Mouse (Mus musculus): Measurements from ENCODE around the gene Vmn1r201. TPM values are rescaled to one million over a fixed set of nuclear protein-coding genes. Genes with fewer than 3 reads are reported as not detected.

Gene Vmn1r201
- not detected in 2 replicates for polyA plus RNA-seq (2015; fragmentation: Nextera tagmentation; extraction: Ambion mirVana)

DNA sequence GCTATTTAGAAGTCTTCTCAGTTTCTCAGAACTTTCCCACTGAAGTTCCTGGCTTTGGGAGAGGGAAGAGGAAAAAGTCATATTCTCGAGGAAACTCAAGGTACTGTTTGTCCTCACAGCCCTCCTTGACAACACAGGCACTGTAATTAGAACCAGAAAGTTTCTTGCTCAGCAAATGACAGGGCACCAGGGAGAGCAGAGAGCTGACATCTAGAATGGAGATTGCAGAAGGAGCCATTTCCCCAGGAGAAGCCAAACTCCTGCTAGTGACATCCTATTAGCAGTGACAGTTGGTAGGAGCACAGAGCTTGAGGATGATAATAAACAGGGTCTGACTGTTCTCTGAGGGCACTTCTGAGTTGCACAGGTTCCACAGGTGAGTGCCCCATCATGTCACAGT is at the start of gene Vmn1r201:
Vmn1r201 (plus strand) TSS at position 301 of the 400 bp plus-strand sequence.
- H3K4me1 ChIP-seq (replicated peaks), result no peaks in the 10 kb centered on the region
- H3K4me3 ChIP-seq (replicated peaks), result no peak within 1 kb of the TSS
- no peaks in the 10 kb centered on the region for H3K36me3 ChIP-seq (replicated peaks)
- no peak within 1 kb of the TSS for H3K9ac ChIP-seq
- H3K27me3 ChIP-seq, result no peaks in the 10 kb centered on the region
- H3K4me2 ChIP-seq, result no peak within 1 kb of the TSS
- H3K27ac ChIP-seq (replicated peaks), result no peak within 1 kb of the TSS
- 39% methylated on average over 1 of the region's 1 CpGs for WGBS (ENCODE audit: insufficient replicate concordance)
- H3K9me3 ChIP-seq (replicated peaks), result no peaks in the 10 kb centered on the region
- no peak for ATAC-seq (ENCODE audit: insufficient read depth)

GRCm38 (mm10) chr13:22455145-22455544 is 16.6 kb upstream of the Vmn1r201 start:
- Histone ChIP-seq H3K4me3 (replicated peaks) (no peak overlapping the region), H3K4me2 (no peak overlapping the region), H3K27me3 (no peaks in the 10 kb centered on the region), H3K9ac (no peak overlapping the region), H3K27ac (replicated peaks) (no peak overlapping the region), H3K4me1 (replicated peaks) (no peaks in the 10 kb centered on the region), H3K36me3 (replicated peaks) (no peaks in the 10 kb centered on the region), H3K9me3 (replicated peaks) (no peaks in the 10 kb centered on the region)
- no peak for ATAC-seq (ENCODE audit: insufficient read depth)

DNA sequence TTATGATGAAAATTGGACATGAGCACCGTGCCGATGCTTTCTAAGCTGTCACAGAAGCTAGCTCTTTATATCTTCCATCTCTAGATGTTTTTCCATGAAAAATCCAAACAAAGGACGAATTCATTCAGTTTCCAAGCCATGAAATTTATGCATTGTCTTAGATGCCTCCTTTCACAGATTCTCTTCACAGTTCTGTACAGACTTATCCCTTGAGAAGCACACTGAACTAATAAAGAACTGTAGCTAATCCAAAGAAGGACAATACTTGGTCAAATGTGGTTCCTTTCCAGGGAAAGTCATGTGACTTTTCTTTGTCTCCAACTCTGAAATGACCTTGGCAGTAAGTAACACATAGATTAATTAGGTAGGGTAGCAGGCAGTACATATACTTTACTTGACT is 30.7 kb downstream of the Vmn1r201 start:
- Histone ChIP-seq H3K9me3 (replicated peaks) (no peaks in the 10 kb centered on the region), H3K9ac (no peak overlapping the region), H3K4me2 (no peak overlapping the region), H3K4me1 (replicated peaks) (no peaks in the 10 kb centered on the region), H3K27me3 (no peaks in the 10 kb centered on the region), H3K36me3 (replicated peaks) (no peaks in the 10 kb centered on the region), H3K27ac (replicated peaks) (no peak overlapping the region), H3K4me3 (replicated peaks) (no peak overlapping the region)
- ATAC-seq (ENCODE audit: insufficient read depth), result no peak
- 48% methylated on average over 3 of the region's 3 CpGs for WGBS (ENCODE audit: insufficient replicate concordance)

- Histone ChIP-seq H3K36me3 (replicated peaks) (no peaks in the 10 kb centered on the region), H3K4me3 (replicated peaks) (no peak within 1 kb of the TSS), H3K27me3 (no peaks in the 10 kb centered on the region), H3K9me3 (replicated peaks) (no peaks in the 10 kb centered on the region), H3K9ac (no peak within 1 kb of the TSS), H3K27ac (replicated peaks) (no peak within 1 kb of the TSS), H3K4me2 (no peak within 1 kb of the TSS), H3K4me1 (replicated peaks) (no peaks in the 10 kb centered on the region)
- no peak for ATAC-seq (ENCODE audit: insufficient read depth)
Observed at GRCm38 (mm10) chr13:22505281-22505680, 33.6 kb downstream of the Vmn1r201 start, which contains the start of gene Vmn1r202. TSS of gene Vmn1r202 (minus strand) at chr13:22505381.

- Histone ChIP-seq H3K9me3 (replicated peaks) (no peaks in the 10 kb centered on the region), H3K36me3 (replicated peaks) (no peaks in the 10 kb centered on the region), H3K27me3 (no peaks in the 10 kb centered on the region), H3K4me3 (replicated peaks) (no peak within 1 kb of the TSS), H3K9ac (no peak within 1 kb of the TSS), H3K4me1 (replicated peaks) (no peaks in the 10 kb centered on the region), H3K27ac (replicated peaks) (no peak within 1 kb of the TSS), H3K4me2 (no peak within 1 kb of the TSS)
- ATAC-seq (ENCODE audit: insufficient read depth), result no peak
Observed at GRCm38 (mm10) chr13:22517814-22518213, 46.1 kb downstream of the Vmn1r201 start, which contains the start of gene Vmn1r203. TSS of gene Vmn1r203 (plus strand) at chr13:22518114.

Other genes with a start within 250 kb of the Vmn1r201 start
- gene Vmn1r193, start 248.8 kb upstream of the Vmn1r201 start, polyA plus RNA-seq (2015; fragmentation: Nextera tagmentation; extraction: Ambion mirVana), result not detected in 2 replicates
- gene Vmn1r194, start 227.7 kb upstream of the Vmn1r201 start, polyA plus RNA-seq (2015; fragmentation: Nextera tagmentation; extraction: Ambion mirVana), result not detected in 2 replicates
- not detected in 2 replicates for gene Vmn1r195, start 201.4 kb upstream of the Vmn1r201 start, polyA plus RNA-seq (2015; fragmentation: Nextera tagmentation; extraction: Ambion mirVana)
- gene Vmn1r196, start 182.0 kb upstream of the Vmn1r201 start, polyA plus RNA-seq (2015; fragmentation: Nextera tagmentation; extraction: Ambion mirVana), result not detected in 2 replicates
- gene Vmn1r197, start 147.3 kb upstream of the Vmn1r201 start, polyA plus RNA-seq (2015; fragmentation: Nextera tagmentation; extraction: Ambion mirVana), result not detected in 2 replicates
- not detected in 2 replicates for gene Vmn1r198, start 121.6 kb upstream of the Vmn1r201 start, polyA plus RNA-seq (2015; fragmentation: Nextera tagmentation; extraction: Ambion mirVana)
- not detected in 2 replicates for gene Vmn1r199, start 92.1 kb upstream of the Vmn1r201 start, polyA plus RNA-seq (2015; fragmentation: Nextera tagmentation; extraction: Ambion mirVana)
- gene Vmn1r200, start 81.5 kb upstream of the Vmn1r201 start, polyA plus RNA-seq (2015; fragmentation: Nextera tagmentation; extraction: Ambion mirVana), result not detected in 2 replicates
- not detected in 2 replicates for gene Vmn1r202, start 33.5 kb downstream of the Vmn1r201 start, polyA plus RNA-seq (2015; fragmentation: Nextera tagmentation; extraction: Ambion mirVana)
- gene Vmn1r203, start 46.2 kb downstream of the Vmn1r201 start, polyA plus RNA-seq (2015; fragmentation: Nextera tagmentation; extraction: Ambion mirVana), result not detected in 2 replicates
- gene Vmn1r204, start 81.3 kb downstream of the Vmn1r201 start, polyA plus RNA-seq (2015; fragmentation: Nextera tagmentation; extraction: Ambion mirVana), result not detected in 2 replicates
- not detected in 2 replicates for gene Vmn1r205, start 121.1 kb downstream of the Vmn1r201 start, polyA plus RNA-seq (2015; fragmentation: Nextera tagmentation; extraction: Ambion mirVana)
- gene Vmn1r206, start 152.3 kb downstream of the Vmn1r201 start, polyA plus RNA-seq (2015; fragmentation: Nextera tagmentation; extraction: Ambion mirVana), result not detected in 2 replicates

Data from liver, embryonic 15.5 days (tissue).